Mouse (Mus musculus) neural tube, embryonic 13.5 days (tissue): Measurements from ENCODE around the gene Trim69. TPM values are rescaled to one million over a fixed set of nuclear protein-coding genes. Genes with fewer than 3 reads are reported as not detected.
A peak's percentile ranks its signal among the peaks of the same experiment; 100 is the strongest.
"Not testable (repeated sequence)": the region's sequence is repeated elsewhere in the genome, so short reads cannot be mapped to it uniquely, and the experiment has no call there.

Experiments
- ATAC-seq: fragments of 200-750 bp; cut with Nextera tagmentation; 2 replicates; pipeline ENCODE4 v1.8.0; 2017; ENCODE audit warnings: low read depth, mild to moderate bottlenecking, moderate TSS enrichment, moderate library complexity
- H3K27ac ChIP-seq: fragments of 300-500 bp; sonication (generic); replicated peaks from 2 replicates; pipeline ENCODE4 v1.5.1; 2015; ENCODE audit warnings: moderate library complexity, mild to moderate bottlenecking, inconsistent platforms
- H3K27me3 ChIP-seq: fragments of 300-500 bp; sonication (generic); 2 replicates; pipeline ENCODE4 v1.6.1; 2015; ENCODE audit warnings: mild to moderate bottlenecking, inconsistent platforms
- H3K36me3 ChIP-seq: fragments of 300-500 bp; sonication (generic); 2 replicates; pipeline ENCODE4 v1.6.1; 2015; ENCODE audit warnings: mild to moderate bottlenecking, inconsistent platforms
- H3K4me1 ChIP-seq: fragments of 300-500 bp; sonication (generic); replicated peaks from 2 replicates; pipeline ENCODE4 v1.6.1; 2015; ENCODE audit warnings: inconsistent platforms
- H3K4me2 ChIP-seq: fragments of 300-500 bp; sonication (generic); 2 replicates; pipeline ENCODE4 v1.6.1; 2015; ENCODE audit warnings: inconsistent platforms, mild to moderate bottlenecking, moderate library complexity
- H3K4me3 ChIP-seq: fragments of 300-500 bp; sonication (generic); 2 replicates; pipeline ENCODE4 v1.5.1; 2015; ENCODE audit warnings: mild to moderate bottlenecking, inconsistent platforms
- H3K9ac ChIP-seq: fragments of 300-500 bp; sonication (generic); 2 replicates; pipeline ENCODE4 v1.6.1; 2015; ENCODE audit warnings: moderate library complexity, mild to moderate bottlenecking, inconsistent platforms
- H3K9me3 ChIP-seq: fragments of 300-500 bp; sonication (generic); 2 replicates; pipeline ENCODE4 v1.6.1; 2016; ENCODE audit warnings: inconsistent platforms
- WGBS: fragments of 180-500 bp; shearing (Covaris S2); methylation state at CpG from one replicate; pipeline ENCODE4 v1.1.7; 2015; 5-methylcytosine and 5-hydroxymethylcytosine counted together
- polyA plus RNA-seq: library from polyadenylated mRNA; unstranded; fragments of >200 nt; fragmentation: Nextera tagmentation; extraction: Ambion mirVana; gene quantifications from 2 replicates; pipeline ENCODE4 v1.2.1, GENCODE M21; 2015

Trim69 gene
- polyA plus RNA-seq, 1 experiment from 2014 or later, result not detected

DNA sequence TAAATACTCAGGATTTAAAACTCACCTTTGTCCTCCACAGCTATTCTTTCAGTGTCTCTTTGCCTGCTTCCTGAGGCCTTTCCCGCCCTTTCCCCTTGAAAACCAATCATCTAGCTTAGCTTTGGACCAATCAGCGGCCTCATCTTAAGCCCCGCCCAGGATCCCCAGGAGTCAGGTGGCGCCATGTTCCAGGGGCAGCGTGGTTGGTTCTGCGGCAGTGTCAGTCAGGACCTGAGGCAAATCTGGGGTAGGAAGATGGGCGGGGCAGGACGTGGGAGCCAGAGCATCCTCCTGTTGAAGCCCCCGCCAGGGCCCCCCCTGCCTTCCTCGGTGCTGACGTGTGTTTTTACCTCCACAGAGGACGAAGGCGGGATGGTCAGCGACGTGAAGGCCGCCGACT is 25.6 kb downstream of the Trim69 start, which contains the start of the genes Patl2 and Terb2:
TSS of gene Patl2 (minus strand) at position 84 of the 400 bp plus-strand sequence.
TSS of gene Terb2 (plus strand) at position 167 of the 400 bp plus-strand sequence.
- WGBS, result 82% methylated on average over 17 of the region's 17 CpGs
- Histone ChIP-seq H3K36me3 (no peaks in the 10 kb centered on the region), H3K4me3 (no peak within 1 kb of the TSS), H3K9me3 (no peaks in the 10 kb centered on the region), H3K4me2 (no peak within 1 kb of the TSS), H3K27me3 (no peaks in the 10 kb centered on the region), H3K27ac (no peak within 1 kb of the TSS), H3K9ac (no peak within 1 kb of the TSS), H3K4me1 (no peaks in the 10 kb centered on the region)
- ATAC-seq, result no peak

DNA sequence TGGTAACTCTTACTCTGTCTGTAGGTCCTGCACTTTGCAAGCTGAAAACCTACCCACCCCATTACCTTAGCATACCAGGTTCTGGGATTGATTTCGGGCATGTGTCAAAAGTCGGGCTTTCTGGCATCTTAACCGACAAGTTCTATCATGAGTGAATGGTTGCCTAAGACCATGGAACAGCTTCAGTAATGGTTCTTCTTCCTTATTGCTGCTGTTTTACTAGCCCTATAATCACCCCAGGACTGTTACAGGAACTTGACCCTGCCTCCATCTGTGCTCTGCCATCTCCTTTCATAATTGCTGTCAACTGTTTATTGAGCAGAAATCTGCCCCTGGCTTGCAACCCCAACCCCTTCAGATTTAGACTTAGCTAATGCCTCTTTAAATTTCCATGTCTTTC is 26.3 kb downstream of the Trim69 start:
- Histone ChIP-seq H3K4me3 (no peak overlapping the region), H3K4me1 (no peaks in the 10 kb centered on the region), H3K27ac (no peak overlapping the region), H3K9ac (no peak overlapping the region), H3K9me3 (no peaks in the 10 kb centered on the region), H3K27me3 (no peaks in the 10 kb centered on the region), H3K36me3 (no peaks in the 10 kb centered on the region), H3K4me2 (no peak overlapping the region)
- WGBS, result 94% methylated on average over 3 of the region's 3 CpGs
- no peak for ATAC-seq

GRCm38 (mm10) chr2:122191849-122192248 is 31.3 kb downstream of the Trim69 start:
- H3K36me3 ChIP-seq, result no peaks in the 10 kb centered on the region
- H3K9me3 ChIP-seq, result no peaks in the 10 kb centered on the region
- H3K4me1 ChIP-seq, result no peaks in the 10 kb centered on the region
- no peaks in the 10 kb centered on the region for H3K27me3 ChIP-seq
- H3K4me3 ChIP-seq, result no peak overlapping the region
- WGBS, result 74% methylated on average over 3 of the region's 3 CpGs
- H3K9ac ChIP-seq, result no peak overlapping the region
- no peak for ATAC-seq
- no peak overlapping the region for H3K4me2 ChIP-seq
- H3K27ac ChIP-seq, result no peak overlapping the region

DNA sequence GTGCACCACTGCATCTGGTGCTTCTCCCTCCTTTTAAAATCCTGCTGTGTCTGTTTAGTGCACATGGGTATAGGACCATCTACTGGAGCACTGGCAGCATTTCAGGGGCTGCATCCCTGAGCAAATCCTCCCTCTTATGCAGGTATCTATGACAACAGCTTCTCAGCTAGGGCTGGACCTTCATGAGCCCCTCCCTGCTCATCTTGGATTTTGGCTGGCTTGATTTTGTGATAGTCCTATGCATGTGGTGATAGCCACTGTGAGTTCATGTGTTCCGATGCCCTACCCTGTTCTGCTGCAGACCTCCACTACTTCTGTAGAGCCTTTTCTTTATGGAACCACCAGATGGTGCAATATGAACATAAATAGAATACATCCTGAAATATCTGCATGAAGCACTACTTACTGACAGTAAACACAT is 34.0 kb downstream of the Trim69 start:
- ATAC-seq, result peak; percentile 67
- Histone ChIP-seq H3K36me3 (no peaks in the 10 kb centered on the region), H3K9ac (no peak overlapping the region), H3K27ac (no peak overlapping the region), H3K4me3 (no peak overlapping the region), H3K4me2 (no peak overlapping the region), H3K27me3 (no peaks in the 10 kb centered on the region), H3K4me1 (no peaks in the 10 kb centered on the region), H3K9me3 (no peaks in the 10 kb centered on the region)
- 68% methylated on average over 1 of the region's 1 CpGs for WGBS

DNA sequence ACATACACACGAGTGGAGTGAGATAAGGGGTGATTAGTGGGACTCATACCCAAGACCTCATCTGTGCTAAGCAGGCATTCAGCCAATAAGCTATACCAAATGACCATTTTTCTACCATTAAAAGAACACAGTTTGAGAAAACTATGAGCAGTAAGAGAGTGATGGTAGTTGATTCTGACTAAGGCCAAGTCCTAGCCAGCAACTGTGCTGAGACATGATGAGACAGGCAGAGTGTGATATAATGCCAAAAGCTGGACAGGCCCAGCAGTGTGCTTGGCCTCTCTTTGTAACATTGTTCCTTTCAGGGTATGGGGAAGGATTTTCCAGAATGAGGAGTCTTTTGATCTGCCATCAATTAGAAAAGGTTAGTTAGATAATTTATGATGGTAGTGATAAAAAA is 41.0 kb downstream of the Trim69 start:
- H3K9me3 ChIP-seq, result no peaks in the 10 kb centered on the region
- ATAC-seq, result no peak
- no peaks in the 10 kb centered on the region for H3K36me3 ChIP-seq
- H3K9ac ChIP-seq, result no peak overlapping the region
- no peaks in the 10 kb centered on the region for H3K27me3 ChIP-seq
- H3K4me2 ChIP-seq, result no peak overlapping the region
- WGBS, result 94% methylated on average over 1 of the region's 1 CpGs
- no peak overlapping the region for H3K27ac ChIP-seq
- no peak overlapping the region for H3K4me3 ChIP-seq
- no peaks in the 10 kb centered on the region for H3K4me1 ChIP-seq

- no peak overlapping the region for H3K4me2 ChIP-seq
- no peak for ATAC-seq
- no peak overlapping the region for H3K4me3 ChIP-seq
- H3K4me1 ChIP-seq, result no peaks in the 10 kb centered on the region
- H3K36me3 ChIP-seq, result no peaks in the 10 kb centered on the region
- H3K9ac ChIP-seq, result no peak overlapping the region
- 71% methylated on average over 2 of the region's 2 CpGs for WGBS
- H3K9me3 ChIP-seq, result no peaks in the 10 kb centered on the region
- H3K27me3 ChIP-seq, result no peaks in the 10 kb centered on the region
- no peak overlapping the region for H3K27ac ChIP-seq
These were observed 46.1 kb downstream of the Trim69 start for GRCm38 (mm10) chr2:122206440-122207107.

- H3K9ac ChIP-seq, result no peak overlapping the region
- no peak for ATAC-seq
- no peaks in the 10 kb centered on the region for H3K9me3 ChIP-seq
- no peak overlapping the region for H3K27ac ChIP-seq
- no peaks in the 10 kb centered on the region for H3K27me3 ChIP-seq
- no peaks in the 10 kb centered on the region for H3K4me1 ChIP-seq
- 38% methylated on average over 3 of the region's 3 CpGs for WGBS
- H3K36me3 ChIP-seq, result no peaks in the 10 kb centered on the region
- H3K4me2 ChIP-seq, result no peak overlapping the region
- H3K4me3 ChIP-seq, result no peak overlapping the region
These were observed 50.2 kb downstream of the Trim69 start for GRCm38 (mm10) chr2:122210534-122211228.

GRCm38 (mm10) chr2:122217075-122217474 is 56.6 kb downstream of the Trim69 start:
- not testable (repeated sequence) for H3K36me3 ChIP-seq, ATAC-seq, H3K27ac ChIP-seq, H3K27me3 ChIP-seq, H3K4me3 ChIP-seq, H3K4me1 ChIP-seq, H3K9ac ChIP-seq, H3K4me2 ChIP-seq, H3K9me3 ChIP-seq
- 93% methylated on average over 4 of the region's 4 CpGs for WGBS

DNA sequence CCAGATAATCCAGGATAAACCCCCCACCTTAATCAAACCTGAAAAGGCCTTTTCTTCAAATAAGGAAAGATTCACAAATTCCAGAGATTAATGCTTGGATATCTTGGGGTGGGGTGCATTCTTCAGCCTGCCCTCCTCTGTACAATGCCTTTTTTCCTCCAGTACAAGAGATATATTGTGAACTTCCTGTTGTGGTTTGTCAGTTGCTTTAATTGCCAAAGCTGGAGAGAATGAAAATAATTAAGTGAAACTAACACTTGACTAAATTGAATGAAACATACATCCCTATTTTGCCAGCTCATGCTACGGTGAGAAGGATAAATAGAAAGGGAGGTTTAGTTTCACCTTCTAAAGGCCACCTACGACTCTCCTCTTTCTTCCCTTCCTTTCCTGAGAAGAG is 57.7 kb downstream of the Trim69 start:
- Histone ChIP-seq H3K9me3 (no peaks in the 10 kb centered on the region), H3K27ac (no peak overlapping the region), H3K36me3 (no peaks in the 10 kb centered on the region), H3K4me2 (no peak overlapping the region), H3K4me3 (no peak overlapping the region), H3K4me1 (no peaks in the 10 kb centered on the region), H3K27me3 (no peaks in the 10 kb centered on the region), H3K9ac (no peak overlapping the region)
- WGBS, result 72% methylated on average over 2 of the region's 2 CpGs
- ATAC-seq, result no peak

DNA sequence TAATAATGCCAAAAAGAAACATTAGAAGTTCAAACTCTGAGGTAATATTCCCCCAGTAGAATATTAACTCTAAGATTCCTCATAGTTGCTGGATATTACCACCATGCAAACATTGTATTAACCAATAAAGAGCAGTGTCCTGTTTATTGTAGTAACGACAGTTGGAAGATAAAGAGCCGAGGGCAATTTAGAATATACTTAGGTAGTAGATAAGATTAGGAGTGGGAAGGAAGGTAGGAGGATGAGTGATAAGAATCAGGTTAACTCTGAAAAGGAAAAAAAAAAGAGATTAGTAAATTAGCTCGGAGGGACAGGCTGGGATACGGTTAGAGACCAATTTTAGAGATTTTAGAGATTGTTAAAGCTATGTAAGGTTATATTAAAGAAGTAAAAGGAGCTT is 60.9 kb downstream of the Trim69 start:
- Histone ChIP-seq H3K27me3 (no peaks in the 10 kb centered on the region), H3K9me3 (no peaks in the 10 kb centered on the region), H3K4me2 (no peak overlapping the region), H3K9ac (no peak overlapping the region), H3K4me3 (no peak overlapping the region), H3K4me1 (no peaks in the 10 kb centered on the region), H3K27ac (no peak overlapping the region), H3K36me3 (no peaks in the 10 kb centered on the region)
- no peak for ATAC-seq
- 85% methylated on average over 4 of the region's 4 CpGs for WGBS

DNA sequence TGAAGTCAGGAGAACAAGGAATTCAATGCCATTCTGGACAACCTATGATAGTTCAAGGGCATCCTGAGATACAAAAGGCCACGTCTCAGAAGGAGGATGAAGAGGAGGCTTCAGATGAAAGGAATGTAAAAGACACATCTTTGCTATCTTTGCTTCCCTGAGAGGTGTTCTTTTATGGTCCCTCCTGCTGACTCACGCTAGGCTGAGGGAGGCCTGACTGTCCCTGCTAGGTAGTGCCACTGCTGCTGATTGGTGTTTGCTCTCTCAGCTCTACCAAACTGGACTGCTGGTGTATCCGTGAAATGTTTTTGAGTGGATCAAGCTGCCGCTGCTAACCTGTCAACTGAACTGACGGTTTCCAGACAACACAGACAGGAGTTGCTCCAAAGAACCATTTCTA is 61.3 kb downstream of the Trim69 start:
- WGBS, result 40% methylated on average over 5 of the region's 5 CpGs
- ATAC-seq, result no peak

GRCm38 (mm10) chr2:122222272-122222671 is 61.8 kb downstream of the Trim69 start:
- no peaks in the 10 kb centered on the region for H3K4me1 ChIP-seq
- H3K4me3 ChIP-seq, result no peak overlapping the region
- no peak overlapping the region for H3K27ac ChIP-seq
- H3K9ac ChIP-seq, result no peak overlapping the region
- no peak for ATAC-seq
- H3K9me3 ChIP-seq, result no peaks in the 10 kb centered on the region
- H3K27me3 ChIP-seq, result no peaks in the 10 kb centered on the region
- no peak overlapping the region for H3K4me2 ChIP-seq
- H3K36me3 ChIP-seq, result no peaks in the 10 kb centered on the region
- WGBS, result 89% methylated on average over 5 of the region's 5 CpGs

More for the DNA sequence above, 61.3 kb downstream of the Trim69 start:
- Histone ChIP-seq H3K9me3 (no peaks in the 10 kb centered on the region), H3K9ac (no peak overlapping the region), H3K4me1 (no peaks in the 10 kb centered on the region), H3K36me3 (no peaks in the 10 kb centered on the region), H3K27me3 (no peaks in the 10 kb centered on the region), H3K4me3 (no peak overlapping the region), H3K27ac (no peak overlapping the region), H3K4me2 (no peak overlapping the region)

DNA sequence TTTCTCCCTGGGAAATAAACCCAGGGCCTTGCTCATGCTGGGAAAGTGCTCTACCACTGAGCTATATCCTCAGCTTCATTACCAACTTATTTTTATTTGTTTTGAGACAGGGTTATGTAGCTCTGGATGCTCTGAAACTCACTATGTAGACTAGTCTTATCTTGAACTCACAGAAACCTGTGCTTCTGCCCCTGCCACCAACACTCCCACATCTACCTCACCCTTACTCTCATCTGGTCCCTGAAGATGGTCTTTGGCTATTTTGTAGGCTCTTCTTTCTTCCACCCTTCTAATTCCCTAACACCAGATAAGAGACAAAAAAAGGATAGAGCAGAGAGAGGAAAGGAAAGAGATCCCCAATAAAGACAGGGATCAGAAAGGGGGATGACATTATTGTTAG is 63.2 kb downstream of the Trim69 start:
- Histone ChIP-seq H3K4me1 (no peaks in the 10 kb centered on the region), H3K9ac (no peak overlapping the region), H3K27ac (no peak overlapping the region), H3K9me3 (no peaks in the 10 kb centered on the region), H3K4me3 (no peak overlapping the region), H3K27me3 (no peaks in the 10 kb centered on the region), H3K4me2 (no peak overlapping the region), H3K36me3 (no peaks in the 10 kb centered on the region)
- ATAC-seq, result no peak
